Comparison of ENCODE assay signal across 8 mouse cellular contexts in the genomic region with DNA sequence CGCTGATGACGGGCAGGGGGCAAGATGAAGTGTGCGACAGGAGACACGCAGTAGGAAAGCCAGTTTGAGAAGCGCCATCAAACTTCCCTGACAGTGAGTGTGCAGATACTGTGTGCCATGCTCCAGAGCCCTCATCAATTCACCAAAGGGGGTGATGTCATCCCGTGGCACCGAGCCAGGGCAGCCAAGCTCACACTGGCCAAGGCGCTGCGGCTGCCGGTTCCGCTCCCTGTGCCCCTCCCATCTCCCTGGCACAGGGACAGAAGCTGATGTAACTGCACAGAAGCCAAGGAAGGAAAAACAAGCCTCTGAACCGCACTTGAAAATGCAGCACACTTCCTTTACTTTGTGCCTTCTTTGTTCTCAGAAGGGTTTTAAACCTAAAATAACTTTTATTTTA. TPM values are rescaled to one million over a fixed set of nuclear protein-coding genes. Genes with fewer than 3 reads are reported as not detected.
DNase-seq lines count a peak whose midpoint lies in the region; ATAC-seq lines count a peak whose summit lies in the region.

No protein-coding gene starts in this region.

- peaks cover 95% of the 10 kb centered on the region for H3K36me3 ChIP-seq in heart, embryonic 13.5 days
- peaks cover 92% of the 10 kb centered on the region for H3K36me3 ChIP-seq in neural tube, embryonic 15.5 days

- peaks cover 34% of the 10 kb centered on the region for H3K4me1 ChIP-seq in heart, embryonic 13.5 days
- H3K4me1 ChIP-seq in neural tube, embryonic 15.5 days = peaks cover 36% of the 10 kb centered on the region

- WGBS in heart, embryonic 13.5 days = 19% methylated on average over 12 of the region's 12 CpGs
- WGBS in neural tube, embryonic 15.5 days = 32% methylated on average over 12 of the region's 12 CpGs

- H3K4me3 ChIP-seq in heart, embryonic 13.5 days = peak overlapping the region; percentile 16; the same call in 1 of the 2 replicates
- no peak overlapping the region for H3K4me3 ChIP-seq in neural tube, embryonic 15.5 days (replicated peaks)

- peak overlapping the region; percentile 86 for H3K27ac ChIP-seq in heart, embryonic 13.5 days (replicated peaks)
- peak overlapping the region; percentile 64 for H3K27ac ChIP-seq in neural tube, embryonic 15.5 days (replicated peaks)

- peak overlapping the region; percentile 67 for H3K9ac ChIP-seq in heart, embryonic 13.5 days
- H3K9ac ChIP-seq in neural tube, embryonic 15.5 days (replicated peaks) = 0 out of 2 replicates have a peak overlapping the region, but pooled peaks have one; percentile 2

- H3K4me2 ChIP-seq in heart, embryonic 13.5 days = peak overlapping the region; percentile 48
- peak overlapping the region; percentile 13; the same call in 1 of the 2 replicates for H3K4me2 ChIP-seq in neural tube, embryonic 15.5 days

- no peaks in the 10 kb centered on the region for H3K27me3 ChIP-seq in heart, embryonic 13.5 days (replicated peaks)
- no peaks in the 10 kb centered on the region for H3K27me3 ChIP-seq in neural tube, embryonic 15.5 days (replicated peaks)

- peak; percentile 95 for ATAC-seq in erythroblast, adult 5-6 weeks (replicated peaks; ENCODE audit: low FRiP score, poor library complexity, severe bottlenecking)
- ATAC-seq in heart, embryonic 13.5 days (ENCODE audit: extremely low read depth, insufficient number of reproducible peaks, low FRiP score, low TSS enrichment) = peak; percentile 85
- peak; percentile 90 for ATAC-seq in neural tube, embryonic 15.5 days (ENCODE audit: low FRiP score)

- H3K9me3 ChIP-seq in heart, embryonic 13.5 days = no peaks in the 10 kb centered on the region
- no peaks in the 10 kb centered on the region for H3K9me3 ChIP-seq in neural tube, embryonic 15.5 days (replicated peaks)

- DNase-seq in 3134 (ENCODE audit: extremely low read depth, insufficient read length, low spot score) = peak; percentile 92
- DNase-seq in adrenal gland, adult 2 months = peak; percentile 100
- DNase-seq in kidney, postnatal 10 days = peak; percentile 97
- DNase-seq in lung, adult 18-20 months = peak; percentile 98 to 99
- peak; percentile 97 for DNase-seq in testis, postnatal 10 days (ENCODE audit: low spot score)

RNA-seq across cellular contexts. Expression of a gene that starts 6.8 kb away (rescaled TPM):
- total RNA-seq in adrenal gland, adult 2 months (2021) = 100 to 1,000 TPM in 1 of 2 experiments, 10 to 100 TPM in 1; 90.6 to 168 TPM
- 9.5 and 10.5 TPM in 2 replicates for polyA plus RNA-seq in adrenal gland, adult 2 months (2012; rRNA removed)
- total RNA-seq in erythroblast, adult 5-6 weeks (2015; ENCODE audit: low replicate concordance) = 22.8 and 30.4 TPM in 2 replicates
- 48.3 and 63.4 TPM in 2 replicates for total RNA-seq in erythroblast, adult 5-6 weeks (2017; ENCODE audit: low replicate concordance)
- polyA plus RNA-seq in heart, embryonic 13.5 days (2015; fragmentation: Nextera tagmentation; extraction: Ambion mirVana) = 45.0 and 51.1 TPM in 2 replicates
- polyA plus RNA-seq in neural tube, embryonic 15.5 days (2015; fragmentation: Nextera tagmentation; extraction: Ambion mirVana) = 83.4 and 98.1 TPM in 2 replicates

RNA-seq across cellular contexts. Expression of a gene that starts 40.4 kb away (rescaled TPM):
- total RNA-seq in adrenal gland, adult 2 months (2021) = 10 to 100 TPM; 31.1 to 53.2 TPM
- polyA plus RNA-seq in adrenal gland, adult 2 months (2012; rRNA removed) = 19.1 and 19.5 TPM in 2 replicates
- total RNA-seq in erythroblast, adult 5-6 weeks (2015; ENCODE audit: low replicate concordance) = 0.96 and 1.0 TPM in 2 replicates
- 0.51 and 0.70 TPM in 2 replicates for total RNA-seq in erythroblast, adult 5-6 weeks (2017; ENCODE audit: low replicate concordance)
- 1.2 and 1.6 TPM in 2 replicates for polyA plus RNA-seq in heart, embryonic 13.5 days (2015; fragmentation: Nextera tagmentation; extraction: Ambion mirVana)
- polyA plus RNA-seq in neural tube, embryonic 15.5 days (2015; fragmentation: Nextera tagmentation; extraction: Ambion mirVana) = 2.4 and 2.6 TPM in 2 replicates
